Mouse (Mus musculus) lung, postnatal 10 days (tissue): ENCODE results near the gene Zfp362.

Experiments
- DNase-seq: peaks from one replicate; pipeline ENCODE4 v3.0.0; 2021

Zfp362 gene

GRCm38 (mm10) chr4:128755064-128755463 lies 50.8 kb downstream of the Zfp362 start, which contains the start of gene A3galt2:
Gene A3galt2, plus strand, starts transcription at chr4:128755364.
- DNase-seq, result no peak

- no peak for DNase-seq
These were observed 52.3 kb downstream of the Zfp362 start for GRCm38 (mm10) chr4:128753571-128753970.

- DNase-seq, result no peak
These were observed 53.7 kb downstream of the Zfp362 start for GRCm38 (mm10) chr4:128752031-128752757.

- DNase-seq, result no peak
These were observed 54.8 kb downstream of the Zfp362 start for GRCm38 (mm10) chr4:128751006-128751405.

GRCm38 (mm10) chr4:128748309-128748708 lies 57.5 kb downstream of the Zfp362 start:
- no peak for DNase-seq

GRCm38 (mm10) chr4:128747614-128748270 lies 58.1 kb downstream of the Zfp362 start:
- no peak for DNase-seq

- DNase-seq, result no peak
These were observed 60.7 kb downstream of the Zfp362 start for GRCm38 (mm10) chr4:128745160-128745559.

DNA sequence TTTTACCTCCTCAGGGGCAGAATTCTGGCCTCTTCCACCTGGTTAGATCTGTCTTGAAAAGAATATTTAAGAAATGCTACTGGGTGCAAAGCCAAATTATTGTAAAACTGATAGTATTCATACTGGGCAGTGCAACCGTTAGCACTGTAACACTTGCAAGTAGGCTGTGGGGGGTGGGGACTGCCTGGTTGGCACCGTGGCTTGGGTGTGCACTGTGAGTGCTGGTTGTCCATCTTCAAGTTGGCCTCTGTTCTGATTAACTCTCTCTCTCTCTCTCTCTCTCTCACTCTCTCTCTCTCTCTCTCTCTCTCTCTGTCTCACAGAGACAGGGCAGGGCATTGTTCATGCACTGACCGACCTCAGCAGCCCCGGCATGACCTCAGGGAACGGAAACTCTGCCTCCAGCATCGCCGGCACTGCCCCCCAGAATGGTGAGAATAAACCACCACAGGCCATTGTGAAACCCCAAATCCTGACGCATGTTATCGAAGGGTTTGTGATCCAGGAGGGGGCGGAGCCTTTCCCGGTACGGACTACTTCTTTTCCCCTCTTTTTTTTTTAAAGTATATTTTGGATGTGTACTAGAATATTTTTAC lies 62.7 kb downstream of the Zfp362 start:
- DNase-seq, result no peak

- no peak for DNase-seq
These were observed 63.4 kb downstream of the Zfp362 start for GRCm38 (mm10) chr4:128742379-128742970.

GRCm38 (mm10) chr4:128741906-128742305 lies 63.9 kb downstream of the Zfp362 start:
- no peak for DNase-seq

- no peak for DNase-seq
These were observed 65.0 kb downstream of the Zfp362 start for GRCm38 (mm10) chr4:128740878-128741277.

DNA sequence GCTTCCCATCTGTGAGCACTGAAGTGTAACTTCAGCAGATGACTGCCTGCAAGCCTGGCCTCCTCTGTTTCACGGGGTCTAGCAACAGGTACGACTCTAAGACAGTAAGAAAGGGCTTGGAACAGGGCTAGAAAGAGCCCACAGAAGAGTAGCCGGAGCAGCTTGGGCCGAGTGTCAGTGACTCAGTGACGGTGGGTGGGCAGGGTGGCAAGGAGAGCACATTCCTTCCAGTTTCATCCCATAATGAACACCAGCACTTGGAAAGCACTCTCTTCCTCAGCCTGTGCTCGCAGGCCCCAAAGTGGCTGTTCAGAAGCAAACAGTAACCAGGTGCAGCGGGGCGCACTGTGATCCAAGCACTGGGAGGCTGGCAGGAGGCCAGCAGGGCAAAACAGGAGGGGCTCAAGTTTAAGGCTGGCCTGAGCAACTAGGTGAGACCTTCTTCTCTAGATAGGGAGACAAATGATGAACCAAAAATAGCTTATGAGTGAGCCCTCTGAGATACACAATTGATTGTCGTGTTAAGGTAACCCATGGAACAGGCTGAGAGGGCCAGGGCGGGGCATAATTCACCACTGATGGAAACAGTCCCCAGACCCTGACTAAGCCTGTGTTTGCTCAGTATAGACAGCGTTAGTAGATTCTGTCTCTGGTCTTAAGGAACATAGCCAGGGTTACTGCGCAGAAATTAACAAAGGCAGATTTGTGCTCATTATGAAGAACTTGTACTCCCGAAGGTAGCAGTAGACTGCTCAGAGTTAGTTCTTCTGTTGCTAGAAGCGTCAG lies 67.8 kb downstream of the Zfp362 start:
- DNase-seq, result no peak

GRCm38 (mm10) chr4:128737137-128737589 lies 68.7 kb downstream of the Zfp362 start:
- DNase-seq, result no peak

GRCm38 (mm10) chr4:128734721-128735671 lies 70.8 kb downstream of the Zfp362 start:
- peak; percentile 55 for DNase-seq

DNA sequence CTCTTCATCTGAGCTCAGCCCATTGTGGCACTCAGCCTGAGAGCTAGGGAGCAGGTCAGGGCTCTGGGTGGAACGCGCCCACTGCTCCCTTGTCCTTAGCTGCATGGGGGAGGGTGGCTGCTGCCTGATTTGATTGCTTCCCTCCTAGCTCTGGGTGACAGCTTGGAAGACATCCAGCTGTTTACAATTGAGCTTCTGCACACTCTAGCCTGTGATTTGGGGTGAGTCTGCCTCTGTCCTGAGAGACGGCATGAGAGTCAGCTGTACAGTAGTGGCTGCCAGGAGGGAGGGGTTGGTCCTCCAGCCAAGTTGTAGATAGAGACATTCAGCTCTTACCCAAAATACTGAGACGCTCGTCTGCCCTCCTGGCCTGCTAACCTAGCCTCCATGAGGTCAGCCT lies 71.6 kb downstream of the Zfp362 start:
- DNase-seq, result peak; percentile 94

- peak; percentile 65 for DNase-seq
These were observed 72.3 kb downstream of the Zfp362 start for GRCm38 (mm10) chr4:128733496-128733895.

DNA sequence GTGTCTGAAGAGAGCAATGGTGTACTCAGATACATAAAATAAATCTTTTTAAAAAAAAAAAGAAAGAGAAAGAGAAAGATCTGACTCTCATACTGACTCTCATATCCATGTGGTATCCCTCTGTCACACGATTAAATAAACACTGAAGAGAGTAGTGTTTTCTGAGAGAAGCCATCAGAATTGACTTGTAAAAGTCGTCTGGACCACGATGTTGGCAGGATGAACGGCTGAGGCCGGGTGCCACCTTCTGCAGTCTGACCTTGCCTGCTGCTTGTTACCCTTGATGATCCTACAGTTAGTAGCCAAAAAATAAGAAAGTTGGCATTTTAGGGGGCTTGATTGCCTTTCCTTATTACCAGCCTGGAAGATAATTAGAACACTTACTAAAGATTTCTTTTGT lies 73.1 kb downstream of the Zfp362 start:
- DNase-seq, result no peak

GRCm38 (mm10) chr4:128730271-128730670 lies 75.6 kb downstream of the Zfp362 start:
- DNase-seq, result no peak

DNA sequence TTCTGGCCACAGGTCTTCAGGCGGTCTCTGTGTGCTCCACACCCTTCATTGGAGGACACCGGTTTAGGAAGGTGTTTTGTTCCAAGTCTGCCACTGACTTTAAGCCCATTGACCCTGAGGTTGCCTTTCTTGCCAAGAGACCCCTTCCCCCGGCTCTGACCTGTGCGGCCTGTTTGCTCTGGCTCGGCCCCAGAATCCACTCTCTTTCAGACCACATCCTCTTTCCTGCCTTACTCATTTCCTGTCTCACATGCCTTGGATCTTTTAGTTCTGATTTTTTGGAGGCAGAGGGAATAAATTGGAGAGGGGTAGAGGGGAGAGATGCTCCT lies 76.2 kb downstream of the Zfp362 start:
- peak; percentile 67 for DNase-seq

DNA sequence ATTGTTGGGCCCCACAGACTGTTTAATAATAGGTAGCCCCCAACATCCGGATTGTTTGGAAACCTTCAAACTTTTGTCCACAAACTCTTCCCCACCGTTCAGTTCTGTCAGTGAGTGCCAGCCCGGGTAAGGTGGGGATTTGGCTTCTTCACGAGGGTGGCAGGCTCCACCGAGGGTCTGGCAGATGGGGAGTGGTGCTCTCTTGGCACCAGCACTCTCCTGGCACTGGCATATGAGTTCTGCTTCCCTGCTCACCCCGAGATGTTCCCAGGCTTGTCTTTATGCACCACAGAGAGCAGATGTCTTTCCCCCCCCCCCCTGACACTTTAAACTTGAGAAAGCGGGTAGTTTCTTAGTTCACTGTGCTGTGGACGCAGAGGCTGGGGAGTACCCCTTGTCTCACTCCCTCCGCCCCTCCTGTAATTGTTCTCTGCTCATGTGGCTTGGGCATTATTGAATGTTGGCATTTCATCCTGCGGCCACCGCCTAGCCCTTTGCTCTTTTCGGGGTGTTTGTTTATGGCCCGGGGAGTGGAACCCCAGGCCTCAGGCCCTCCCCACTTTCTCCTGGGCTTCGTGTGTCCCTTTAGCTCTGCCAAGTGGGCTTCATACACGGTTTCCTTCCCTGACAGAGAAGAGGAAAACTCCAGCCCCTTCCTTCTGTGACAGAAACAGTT lies 76.7 kb downstream of the Zfp362 start:
- DNase-seq, result peak; percentile 41

DNA sequence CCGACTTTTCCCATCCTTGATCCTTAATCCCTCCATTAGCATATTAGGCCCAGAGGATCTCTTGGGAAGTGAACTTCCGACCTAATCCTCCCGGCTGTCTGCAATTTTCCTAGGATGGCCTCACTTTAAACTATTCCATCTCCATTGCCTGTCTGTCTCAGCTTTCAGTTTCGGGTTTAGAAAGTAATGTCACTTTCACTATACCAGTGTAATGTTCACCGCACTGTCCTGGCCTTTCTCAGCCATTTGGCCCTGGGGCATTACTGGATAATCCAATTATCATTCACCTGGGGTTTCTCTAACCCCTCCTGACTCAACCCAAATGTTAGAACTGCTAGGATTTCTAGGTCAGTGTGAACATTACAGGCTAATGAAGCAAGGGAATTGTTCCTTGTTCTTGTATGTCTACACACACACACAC lies 77.4 kb downstream of the Zfp362 start:
- DNase-seq, result no peak
